ENCODE assay signal across 8 mouse cellular contexts in genomic region chr1:87214748-87215147, GRCm38 (mm10). TPM values are rescaled to one million over a fixed set of nuclear protein-coding genes. Genes with fewer than 3 reads are reported as not detected.
A peak's percentile ranks its signal among the peaks of the same experiment; 100 is the strongest.
DNase-seq lines count a peak whose midpoint lies in the region; ATAC-seq and TF ChIP-seq lines count a peak whose summit lies in the region.

No protein-coding gene starts in this region.

- H3K9me3 ChIP-seq in lung, embryonic 15.5 days = no peaks in the 10 kb centered on the region

- H3K27me3 ChIP-seq in lung, embryonic 15.5 days = no peaks in the 10 kb centered on the region

- no peak for TF ChIP-seq CTCF in bone marrow macrophage, adult 2 months (IDR thresholded peaks at IDR 0.05; ENCODE audit: low read depth, low read length)

- DNase-seq in lung, postnatal 10 days = no peak
- DNase-seq in induced T-regulatory cell, adult 2 months (ENCODE audit: low read depth) = peak; percentile 76
- peak; percentile 46 to 60 for DNase-seq in natural killer cell, adult 2 months (ENCODE audit: low spot score in 2 of 2)
- DNase-seq in urinary bladder, postnatal 25 days (ENCODE audit: low spot score) = no peak
- no peak for DNase-seq in left cerebral cortex, postnatal 36 days (ENCODE audit: low spot score in 2 of 2)
- DNase-seq in left cerebral cortex, adult 18-20 months (ENCODE audit: low spot score in 2 of 2) = no peak

- ATAC-seq in lung, embryonic 15.5 days (ENCODE audit: borderline replicate concordance, extremely low read depth, low FRiP score, low TSS enrichment) = no peak

- peak overlapping the region; percentile 67 for H3K4me2 ChIP-seq in lung, embryonic 15.5 days

- peak overlapping the region; percentile 97 for H3K9ac ChIP-seq in lung, embryonic 15.5 days

- WGBS in lung, embryonic 15.5 days = 5% methylated on average over 4 of the region's 4 CpGs

- intact Hi-C loops in left cerebral cortex, postnatal 36 days (cut with DNase I) = no loop called here

- H3K27ac ChIP-seq in lung, embryonic 15.5 days = peak overlapping the region; percentile 100
- no peak overlapping the region; the same call in 1 of the 2 replicates for H3K27ac ChIP-seq in bone marrow macrophage, adult 2 months (ENCODE audit: insufficient read depth, low read depth, low read length)

- peak overlapping the region; percentile 98 for H3K4me3 ChIP-seq in lung, embryonic 15.5 days
- peak overlapping the region; percentile 94 for H3K4me3 ChIP-seq in bone marrow macrophage, adult 2 months (ENCODE audit: insufficient read depth, low read length)

- H3K4me1 ChIP-seq in lung, embryonic 15.5 days = peaks cover 28% of the 10 kb centered on the region
- H3K4me1 ChIP-seq in bone marrow macrophage, adult 2 months (ENCODE audit: control insufficient read depth, insufficient read depth, low read length) = peaks cover 20% of the 10 kb centered on the region

- H3K36me3 ChIP-seq in lung, embryonic 15.5 days = peaks cover 4% of the 10 kb centered on the region

- no peak for TF ChIP-seq POLR2A in bone marrow macrophage, adult 2 months (IDR thresholded peaks at IDR 0.05; ENCODE audit: borderline replicate concordance, low read depth, low read length)

RNA-seq across cellular contexts. Expression of gene Eif4e2, which starts 1.0 kb away (rescaled TPM):
- polyA plus RNA-seq in lung, embryonic 15.5 days (2015; fragmentation: Nextera tagmentation; extraction: Ambion mirVana) = 161 and 163 TPM in 2 replicates
- 97.9 and 99.5 TPM in 2 replicates for polyA plus RNA-seq in bone marrow macrophage, adult 2 months (2012; ENCODE audit: insufficient read depth, insufficient read length, missing spikeins)
- total RNA-seq in left cerebral cortex, postnatal 36 days (2021) = 10 to 100 TPM; 55.5 to 63.1 TPM
- total RNA-seq in left cerebral cortex, adult 18-20 months (2021) = 10 to 100 TPM; 57.5 to 58.6 TPM

RNA-seq across cellular contexts. Expression of gene Chrng, which starts 10.3 kb away (rescaled TPM):
- 0.12 and 0.25 TPM in 2 replicates for polyA plus RNA-seq in lung, embryonic 15.5 days (2015; fragmentation: Nextera tagmentation; extraction: Ambion mirVana)
- polyA plus RNA-seq in bone marrow macrophage, adult 2 months (2012; ENCODE audit: insufficient read depth, insufficient read length, missing spikeins) = not detected in 2 replicates
- total RNA-seq in left cerebral cortex, postnatal 36 days (2021) = not detected
- not detected for total RNA-seq in left cerebral cortex, adult 18-20 months (2021)

RNA-seq across cellular contexts. Expression of gene Chrnd, which starts 24.3 kb away (rescaled TPM):
- 0.06 and 0.24 TPM in 2 replicates for polyA plus RNA-seq in lung, embryonic 15.5 days (2015; fragmentation: Nextera tagmentation; extraction: Ambion mirVana)
- polyA plus RNA-seq in bone marrow macrophage, adult 2 months (2012; ENCODE audit: insufficient read depth, insufficient read length, missing spikeins) = not detected in 2 replicates
- not detected for total RNA-seq in left cerebral cortex, postnatal 36 days (2021)
- not detected for total RNA-seq in left cerebral cortex, adult 18-20 months (2021)

RNA-seq across cellular contexts. Expression of gene Prss56, which starts 31.6 kb away (rescaled TPM):
- 0.21 TPM in 1 of 2 replicates, not detected in the other for polyA plus RNA-seq in lung, embryonic 15.5 days (2015; fragmentation: Nextera tagmentation; extraction: Ambion mirVana)
- polyA plus RNA-seq in bone marrow macrophage, adult 2 months (2012; ENCODE audit: insufficient read depth, insufficient read length, missing spikeins) = not detected in 2 replicates
- total RNA-seq in left cerebral cortex, postnatal 36 days (2021) = under 1 TPM; 0.88 to 0.89 TPM
- 1 to 10 TPM in 1 of 2 experiments, under 1 TPM in 1; 0.61 to 2.1 TPM for total RNA-seq in left cerebral cortex, adult 18-20 months (2021)

RNA-seq across cellular contexts. Expression of gene Efhd1, which starts 49.4 kb away (rescaled TPM):
- polyA plus RNA-seq in lung, embryonic 15.5 days (2015; fragmentation: Nextera tagmentation; extraction: Ambion mirVana) = 0.20 and 0.41 TPM in 2 replicates
- not detected in 2 replicates for polyA plus RNA-seq in bone marrow macrophage, adult 2 months (2012; ENCODE audit: insufficient read depth, insufficient read length, missing spikeins)
- 10 to 100 TPM; 10.9 to 16.4 TPM for total RNA-seq in left cerebral cortex, postnatal 36 days (2021)
- total RNA-seq in left cerebral cortex, adult 18-20 months (2021) = 10 to 100 TPM; 12.6 to 14.7 TPM

Comparison
In these comparisons a context has a peak if more than half of its experiments do, and no peak if none do; other contexts are left out.
1. DNase-seq: peak in induced T-regulatory cell, adult 2 months (single experiment) and natural killer cell, adult 2 months (2 of 2); none in lung, postnatal 10 days (single experiment), urinary bladder, postnatal 25 days (single experiment), left cerebral cortex, postnatal 36 days (0 of 2) and left cerebral cortex, adult 18-20 months (0 of 2).